In genomic region chr12:56482606-56483005, GRCm38 (mm10) we compare ENCODE assay signal across 24 mouse cellular contexts. TPM values are rescaled to one million over a fixed set of nuclear protein-coding genes. Genes with fewer than 3 reads are reported as not detected.
"Had no signal": no experiment of that assay in that cellular context is flagged by ENCODE, and none has a peak within 500 bp of the region (broad histone marks: within the 10 kb centered on the region; RNA-seq: fewer than 3 reads in every experiment).

No protein-coding gene starts in this region.

- H3K9me3 ChIP-seq: kidney, embryonic 15.5 days; limb, embryonic 12.5 days; limb, embryonic 15.5 days; neural tube, embryonic 12.5 days; neural tube, embryonic 15.5 days had no signal

- H3K4me2 ChIP-seq: kidney, embryonic 15.5 days; limb, embryonic 12.5 days; limb, embryonic 15.5 days; liver, embryonic 11.5 days; lung, embryonic 14.5 days; neural tube, embryonic 12.5 days; neural tube, embryonic 15.5 days had no signal

- H3K36me3 ChIP-seq: kidney, embryonic 15.5 days; limb, embryonic 12.5 days; limb, embryonic 15.5 days; neural tube, embryonic 12.5 days; neural tube, embryonic 15.5 days had no signal

- H3K9ac ChIP-seq: kidney, embryonic 15.5 days; limb, embryonic 12.5 days; limb, embryonic 15.5 days; liver, embryonic 14.5 days; liver, postnatal 0 days; lung, embryonic 14.5 days; neural tube, embryonic 12.5 days; neural tube, embryonic 15.5 days had no signal

- H3K27ac ChIP-seq: kidney, embryonic 15.5 days; limb, embryonic 12.5 days; limb, embryonic 15.5 days; liver, embryonic 14.5 days; macrophage; neural tube, embryonic 12.5 days; neural tube, embryonic 15.5 days; stomach, postnatal 0 days had no signal

- H3K27me3 ChIP-seq: kidney, embryonic 15.5 days; limb, embryonic 12.5 days; limb, embryonic 15.5 days had no signal

- H3K4me1 ChIP-seq: kidney, embryonic 15.5 days; limb, embryonic 12.5 days; limb, embryonic 15.5 days; neural tube, embryonic 12.5 days; neural tube, embryonic 15.5 days had no signal

- H3K4me3 ChIP-seq: kidney, embryonic 15.5 days; limb, embryonic 12.5 days; limb, embryonic 15.5 days; neural tube, embryonic 12.5 days; neural tube, embryonic 15.5 days had no signal

- DNase-seq: kidney, adult 8-10 months; kidney, postnatal 10 days; kidney, postnatal 4 days; left cerebral cortex, postnatal 4 days; liver, postnatal 0 days; lung, embryonic 14.5 days; right cerebral cortex, adult 18-20 months; right cerebral cortex, postnatal 14 days; right cerebral cortex, postnatal 4 days; thymus, adult 2 months; thymus, postnatal 14 days; thymus, postnatal 4 days had no signal

- ATAC-seq: liver, postnatal 0 days; lung, postnatal 0 days had no signal

RNA-seq across cellular contexts. Expression of gene Nkx2-1, which starts 54.1 kb away (rescaled TPM):
- total RNA-seq: megakaryocyte, adult 5-6 weeks had no signal
- polyA plus RNA-seq: kidney, embryonic 15.5 days; limb, embryonic 12.5 days; limb, embryonic 15.5 days; liver, embryonic 11.5 days; liver, embryonic 14.5 days; liver, postnatal 0 days; macrophage; neural tube, embryonic 12.5 days; neural tube, embryonic 15.5 days; stomach, embryonic 14.5 days; stomach, postnatal 0 days had no signal
